Mouse (Mus musculus) cortical plate, adult 2 months (tissue): ENCODE measurements around the gene Ctrb1.
"Not testable (repeated sequence)": the region's sequence is repeated elsewhere in the genome, so short reads cannot be mapped to it uniquely, and the experiment has no call there.

Experiments
- CTCF ChIP-seq: fragments of 200-500 bp; IDR thresholded peaks from 2 replicates; pipeline ENCODE4 v1.5.1; 2011; ENCODE audit warnings: mild to moderate bottlenecking, control low read depth, low read length; ENCODE audit not compliant: insufficient read depth; ENCODE audit errors: extremely low read depth
- POLR2A ChIP-seq: fragments of 200-500 bp; IDR thresholded peaks from 2 replicates; pipeline ENCODE4 v1.6.1; 2011; ENCODE audit warnings: mild to moderate bottlenecking, low read length, control low read depth; ENCODE audit not compliant: insufficient read depth; ENCODE audit errors: extremely low read depth

DNA sequence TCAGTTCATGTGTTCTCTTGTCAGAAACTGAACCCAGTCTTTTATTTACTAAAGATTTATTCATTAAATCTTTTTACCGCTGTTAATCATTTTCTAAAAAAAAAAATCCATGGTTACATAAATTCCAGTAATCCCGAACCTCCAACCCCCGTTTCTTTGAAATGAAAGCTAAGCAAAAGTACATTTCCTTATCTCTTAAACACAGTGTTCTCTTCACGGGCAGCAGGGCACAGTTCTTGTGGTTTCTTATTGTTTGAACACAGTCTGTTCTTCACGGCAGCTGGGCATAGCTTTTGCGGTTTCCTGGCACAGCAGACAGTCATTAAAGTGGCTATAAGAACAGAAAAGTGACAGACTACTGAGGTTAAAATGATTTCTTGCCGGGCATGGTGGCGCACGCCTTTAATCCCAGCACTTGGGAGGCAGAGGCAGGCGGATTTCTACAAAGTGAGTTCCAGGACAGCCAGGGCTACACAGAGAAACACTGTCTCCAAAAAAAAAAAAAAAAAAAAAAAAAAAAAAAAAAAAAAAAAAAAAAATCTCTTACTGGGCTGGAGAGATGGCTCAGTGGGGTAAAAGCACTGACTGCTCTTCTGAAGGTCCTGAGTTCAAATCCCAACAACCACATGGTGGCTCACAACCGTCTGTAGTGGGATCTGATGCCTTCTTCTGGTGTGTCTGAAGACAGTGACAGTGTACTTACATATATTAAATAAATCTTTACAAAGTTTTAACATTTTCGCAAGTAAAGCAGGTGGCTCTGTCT, 46.3 kb downstream of the Ctrb1 start:
- TF ChIP-seq POLR2A, CTCF: not testable (repeated sequence)
